Mouse (Mus musculus) urinary bladder, adult 18-20 months (tissue): ENCODE results near the gene Prkci.

Experiments used
- DNase-seq, 2 experiments: peaks; one replicate each; pipeline ENCODE4 v3.0.0; 2022; ENCODE audit warnings: low spot score in 2 of 2, mixed read lengths in 2 of 2

Gene Prkci

DNA sequence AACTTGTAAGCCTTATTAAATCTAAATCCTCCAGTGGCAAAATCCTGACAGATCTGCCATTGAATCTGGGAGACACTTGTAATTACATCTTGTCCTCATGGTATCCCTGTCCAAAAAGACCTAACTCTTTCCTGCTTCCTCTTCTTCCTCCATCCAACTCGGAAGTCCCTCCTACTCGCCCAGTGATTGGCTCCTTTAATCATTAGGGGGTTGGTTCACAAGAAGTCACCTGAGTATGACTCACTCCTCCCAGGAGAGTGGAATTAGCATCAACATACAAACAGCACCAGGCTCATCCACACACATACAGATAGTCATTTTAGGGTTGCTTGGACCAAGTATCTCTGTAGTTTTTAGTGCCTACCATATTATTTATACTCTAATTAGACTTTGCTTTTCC, 47.4 kb downstream of the Prkci start:
- DNase-seq = no peak

DNA sequence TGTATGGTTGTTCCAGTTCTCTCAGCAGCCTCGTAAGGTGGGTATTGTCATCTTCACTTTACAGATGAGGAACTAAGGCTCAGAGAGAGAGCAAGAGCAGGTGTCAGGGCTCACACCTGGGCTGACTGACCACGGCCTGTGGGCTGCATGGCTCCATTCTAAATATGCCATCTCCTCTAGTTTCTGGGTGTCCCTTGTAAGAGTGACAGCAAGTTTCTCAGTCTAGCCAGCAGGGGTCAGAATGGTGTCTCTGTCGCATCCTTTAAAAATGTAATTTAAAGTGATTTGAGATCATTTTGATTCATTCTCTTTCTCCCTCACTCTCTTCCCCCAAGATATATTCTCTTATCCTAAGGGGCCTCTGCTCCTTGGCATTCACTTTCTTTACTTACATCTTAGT, 51.7 kb downstream of the Prkci start:
- no peak for DNase-seq

GRCm38 (mm10) chr3:31049087-31049486, 53.5 kb downstream of the Prkci start:
- DNase-seq = no peak

DNA sequence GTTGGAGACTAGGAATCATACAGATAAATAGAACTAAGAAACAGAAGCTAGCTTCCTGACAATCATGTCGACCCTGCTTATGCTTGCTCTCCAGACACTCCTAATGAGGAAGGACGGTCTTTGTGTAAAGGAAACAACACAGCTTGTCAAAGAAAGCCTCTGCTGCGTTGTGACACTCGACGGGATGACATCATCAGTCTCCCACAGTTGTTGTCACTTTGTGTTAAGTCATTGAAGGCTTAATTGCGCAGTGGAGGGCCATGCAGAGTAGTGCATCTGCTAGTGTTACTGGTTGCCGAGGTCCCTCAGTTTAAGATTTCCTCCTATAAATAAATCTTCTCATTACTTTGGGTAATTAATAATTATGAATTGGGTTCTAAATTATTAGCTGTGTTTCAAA, 54.8 kb downstream of the Prkci start:
- DNase-seq = no peak

DNA sequence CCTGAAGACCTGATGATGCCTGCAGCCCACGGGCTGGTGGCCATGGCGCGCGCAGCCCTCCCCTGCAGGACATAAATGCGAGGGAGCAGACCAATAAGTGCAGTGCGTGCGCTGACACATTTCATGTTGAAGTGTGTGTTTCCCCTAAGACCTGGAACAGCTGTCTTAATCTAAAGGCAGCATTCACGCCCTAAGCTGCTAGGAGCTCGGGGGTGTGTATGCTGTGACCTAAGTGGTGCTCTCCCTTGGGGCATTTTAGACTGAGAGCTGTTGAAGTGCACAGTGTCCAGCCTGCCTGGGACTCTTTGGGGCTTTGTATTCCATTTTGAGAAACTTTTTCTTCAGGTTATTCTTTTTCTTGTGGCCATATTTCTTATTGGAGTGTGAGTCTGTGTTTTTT, 56.2 kb downstream of the Prkci start:
- DNase-seq = no peak

- DNase-seq = no peak
These were observed 57.6 kb downstream of the Prkci start for GRCm38 (mm10) chr3:31053191-31053590.

DNA sequence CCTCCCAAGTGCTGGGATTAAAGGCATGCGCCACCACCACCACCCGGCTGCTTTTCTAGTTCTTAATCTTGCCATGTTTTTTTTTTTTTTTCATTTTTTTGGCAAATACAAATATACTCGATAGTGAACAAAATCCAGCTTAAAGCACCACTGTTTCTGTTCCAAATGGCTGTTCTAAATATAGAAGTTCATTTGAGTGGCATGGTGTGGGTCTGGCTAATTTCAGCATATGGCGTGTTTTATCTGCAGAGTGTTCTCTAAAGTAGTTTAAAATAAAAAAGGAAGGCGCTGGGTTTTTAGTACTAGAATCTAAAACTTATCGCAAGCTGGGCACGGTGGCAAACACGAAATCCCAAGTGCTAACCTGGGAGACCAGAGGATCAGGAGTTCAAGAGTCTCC, 59.3 kb downstream of the Prkci start:
- DNase-seq = no peak

- peak in 1 of 2 experiments; percentile 15 for DNase-seq
These were observed 60.6 kb downstream of the Prkci start for GRCm38 (mm10) chr3:31056047-31056650.

- DNase-seq = peak; percentile 31 to 76
These were observed 61.4 kb downstream of the Prkci start for GRCm38 (mm10) chr3:31056651-31057627.

DNA sequence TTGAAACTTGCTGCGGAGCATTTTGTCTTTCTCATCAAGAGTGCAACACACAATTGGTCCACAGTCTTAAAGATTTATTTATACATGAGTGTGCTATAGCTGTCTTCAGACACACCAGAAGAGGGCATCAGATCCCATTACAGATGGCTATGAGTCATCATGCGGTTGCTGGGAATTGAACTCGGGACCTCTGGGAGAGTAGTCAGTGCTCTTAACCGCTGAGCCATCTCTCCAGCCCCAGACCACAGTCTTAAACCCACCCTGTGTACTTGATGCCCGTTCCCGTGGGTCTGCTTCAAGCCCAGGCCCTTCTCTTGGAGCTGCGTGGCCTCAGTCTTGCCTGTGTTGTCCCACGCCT, 65.2 kb downstream of the Prkci start:
- no peak for DNase-seq

DNA sequence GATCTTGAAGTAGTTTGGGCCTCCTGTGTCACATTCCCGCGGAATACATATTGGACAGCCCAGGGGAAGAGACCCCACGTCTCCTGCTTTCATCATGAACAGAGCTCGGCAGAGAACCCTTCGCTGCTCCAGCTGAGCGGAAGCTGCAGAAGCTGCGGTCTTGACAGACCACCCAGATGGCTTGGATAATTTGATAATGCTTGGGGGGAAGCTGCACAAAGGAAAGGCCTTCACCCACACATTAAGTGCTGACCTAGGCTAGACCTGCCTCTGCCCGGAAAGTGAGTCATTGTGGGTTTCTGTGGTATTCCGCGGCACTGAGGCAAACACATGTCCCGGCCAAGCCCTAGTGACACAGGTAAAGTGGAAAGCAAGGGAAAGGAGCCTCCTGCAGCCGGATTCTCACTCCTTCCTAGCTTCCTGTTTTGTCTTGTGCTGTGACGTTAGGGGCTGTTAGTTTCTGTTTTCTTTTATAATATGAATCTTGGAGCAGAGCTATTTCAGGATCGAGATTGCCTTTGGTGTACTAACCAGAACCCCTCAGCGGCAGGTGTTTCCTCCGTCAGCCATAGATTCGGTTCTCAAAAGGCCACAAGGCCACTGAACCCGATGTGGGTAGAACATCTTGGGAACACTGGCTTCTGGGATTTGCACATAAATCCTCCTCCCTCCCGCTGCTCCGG, 65.7 kb downstream of the Prkci start:
- peak; percentile 25 to 45 for DNase-seq

GRCm38 (mm10) chr3:31061786-31062120, 66.2 kb downstream of the Prkci start:
- DNase-seq = no peak

DNA sequence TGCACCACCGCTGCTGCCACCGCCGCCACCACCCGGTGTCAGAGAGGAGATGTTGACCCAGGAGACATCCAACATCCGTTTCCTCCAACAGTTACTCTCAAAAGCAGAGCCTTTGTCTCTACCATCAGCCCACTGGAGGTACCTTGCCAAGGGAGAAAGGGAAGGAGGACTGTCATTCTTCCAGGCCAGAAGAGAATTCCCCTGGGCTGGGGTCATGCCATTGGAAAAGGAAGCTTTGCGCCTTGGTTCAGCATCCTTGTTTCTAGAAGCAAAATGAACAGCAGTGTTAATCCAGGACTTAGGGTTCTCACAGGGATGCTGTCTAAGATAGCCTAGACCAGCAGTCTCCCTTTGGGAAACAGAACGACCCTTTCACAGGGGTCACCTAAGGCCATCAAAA, 66.8 kb downstream of the Prkci start:
- no peak for DNase-seq

DNA sequence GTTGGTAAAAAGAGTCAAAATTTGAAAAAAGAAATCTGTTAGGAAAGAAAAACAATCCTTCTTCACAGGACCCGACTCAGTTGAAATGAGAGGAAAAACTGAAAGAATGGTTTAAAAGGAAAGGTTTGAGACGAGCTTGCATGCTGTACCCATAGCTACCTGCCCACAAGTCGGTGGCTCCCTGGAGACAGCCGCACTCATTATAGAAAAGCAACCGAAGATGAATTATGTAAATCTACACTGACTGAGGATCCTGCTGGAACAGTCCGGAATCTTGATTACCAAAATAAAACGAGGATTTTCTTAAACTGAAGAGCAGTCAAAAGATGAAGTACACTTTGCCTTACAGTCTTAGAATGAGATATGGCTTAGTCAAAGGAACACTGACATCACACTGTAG, 72.9 kb downstream of the Prkci start:
- no peak for DNase-seq

- DNase-seq = no peak
These were observed 76.3 kb downstream of the Prkci start for GRCm38 (mm10) chr3:31071804-31072203.

GRCm38 (mm10) chr3:31075808-31076207, 80.3 kb downstream of the Prkci start:
- DNase-seq = peak; percentile 23 to 36

GRCm38 (mm10) chr3:31077068-31077703, 81.6 kb downstream of the Prkci start:
- DNase-seq = no peak

DNA sequence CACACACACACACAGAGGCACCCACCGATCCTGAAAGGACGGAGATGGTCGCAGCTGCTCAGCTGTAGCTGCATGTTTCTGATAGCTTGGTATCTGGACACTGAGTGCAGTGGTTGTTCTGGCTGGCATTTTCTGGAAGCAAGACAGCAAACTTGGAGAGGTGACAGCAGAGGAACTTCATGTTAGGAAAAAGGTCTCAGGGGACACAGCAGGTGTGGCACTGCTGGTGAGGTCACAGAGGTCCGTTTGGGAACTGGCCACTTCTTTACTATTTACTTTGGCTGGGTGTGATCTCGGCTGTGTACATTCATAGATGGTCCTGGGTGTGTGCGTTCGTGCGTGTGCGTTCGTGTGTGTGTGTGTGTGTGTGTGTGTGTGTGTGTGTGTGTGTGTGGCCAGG, 83.9 kb downstream of the Prkci start:
- DNase-seq = peak; percentile 14 to 16

- no peak for DNase-seq
These were observed 85.4 kb downstream of the Prkci start for GRCm38 (mm10) chr3:31080791-31081502.

DNA sequence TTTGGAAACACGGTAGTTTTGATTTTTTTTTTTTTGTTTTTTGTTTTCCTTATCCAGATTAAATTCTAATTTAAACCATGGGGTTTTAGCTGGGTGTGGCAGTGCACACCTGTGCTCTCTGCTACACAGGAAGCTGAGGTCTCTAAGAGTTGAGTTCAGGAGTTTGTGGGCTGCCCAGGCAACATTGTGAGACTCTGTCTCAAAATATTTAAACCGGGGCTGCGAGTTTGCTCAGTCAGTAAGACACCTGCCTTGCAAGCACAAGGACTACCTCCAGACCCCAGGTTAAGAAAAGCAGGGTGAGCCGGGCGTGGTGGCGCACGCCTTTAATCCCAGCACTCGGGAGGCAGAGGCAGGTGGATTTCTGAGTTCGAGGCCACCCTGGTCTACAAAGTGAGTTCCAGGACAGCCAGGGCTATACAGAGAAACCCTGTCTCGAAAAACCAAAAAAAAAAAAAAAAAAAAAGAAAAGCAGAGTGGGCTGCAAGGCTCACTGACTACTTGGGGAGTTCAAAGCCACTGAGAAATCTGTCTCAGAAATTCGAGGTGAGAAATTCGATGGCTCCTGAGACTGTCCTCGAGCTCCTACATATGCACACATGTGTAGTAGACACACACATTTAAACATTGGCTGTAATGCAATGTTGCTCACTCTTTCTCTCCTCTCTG, 87.4 kb downstream of the Prkci start:
- DNase-seq = no peak
